Mouse (Mus musculus) limb, embryonic 10.5 days (tissue): ENCODE measurements around the gene Irf7. TPM values are rescaled to one million over a fixed set of nuclear protein-coding genes. Genes with fewer than 3 reads are reported as not detected.
A peak's percentile ranks its signal among the peaks of the same experiment; 100 is the strongest.
"Not testable (repeated sequence)": the region's sequence is repeated elsewhere in the genome, so short reads cannot be mapped to it uniquely, and the experiment has no call there.

Experiments used
- DNase-seq: peaks from one replicate; pipeline ENCODE4 v3.0.0-alpha.2; 2017; ENCODE audit warnings: low spot score
- H3K27ac ChIP-seq: fragments of 300-500 bp; sonication (generic); 2 replicates; pipeline ENCODE4 v1.5.1; 2016; ENCODE audit warnings: mild to moderate bottlenecking
- H3K27me3 ChIP-seq: fragments of 300-500 bp; sonication (generic); 2 replicates; pipeline ENCODE4 v1.6.1; 2016; ENCODE audit warnings: low read depth, mild to moderate bottlenecking; ENCODE audit not compliant: poor library complexity, severe bottlenecking
- H3K36me3 ChIP-seq: fragments of 300-500 bp; sonication (generic); 2 replicates; pipeline ENCODE4 v1.6.1; 2016; ENCODE audit warnings: mild to moderate bottlenecking, moderate library complexity
- H3K4me1 ChIP-seq: fragments of 300-500 bp; sonication (generic); 2 replicates; pipeline ENCODE4 v1.6.1; 2016
- H3K4me3 ChIP-seq: fragments of 300-500 bp; sonication (generic); 2 replicates; pipeline ENCODE4 v1.5.1; 2016; ENCODE audit warnings: mild to moderate bottlenecking, moderate library complexity
- H3K9me3 ChIP-seq: fragments of 300-500 bp; sonication (generic); replicated peaks from 2 replicates; pipeline ENCODE4 v1.6.1; 2016; ENCODE audit warnings: mild to moderate bottlenecking
- WGBS: fragments of 180-500 bp; shearing (Covaris S2); methylation state at CpG from one replicate; pipeline ENCODE4 v1.1.7; 2016; 5-methylcytosine and 5-hydroxymethylcytosine counted together
- polyA plus RNA-seq: library from polyadenylated mRNA; unstranded; fragments of >200 nt; fragmentation: Nextera tagmentation; extraction: Ambion mirVana; gene quantifications from 2 replicates; pipeline ENCODE4 v1.2.1, GENCODE M21; 2016

Irf7 gene
- polyA plus RNA-seq, 1 experiment from 2014 or later = 0.73 TPM

DNA sequence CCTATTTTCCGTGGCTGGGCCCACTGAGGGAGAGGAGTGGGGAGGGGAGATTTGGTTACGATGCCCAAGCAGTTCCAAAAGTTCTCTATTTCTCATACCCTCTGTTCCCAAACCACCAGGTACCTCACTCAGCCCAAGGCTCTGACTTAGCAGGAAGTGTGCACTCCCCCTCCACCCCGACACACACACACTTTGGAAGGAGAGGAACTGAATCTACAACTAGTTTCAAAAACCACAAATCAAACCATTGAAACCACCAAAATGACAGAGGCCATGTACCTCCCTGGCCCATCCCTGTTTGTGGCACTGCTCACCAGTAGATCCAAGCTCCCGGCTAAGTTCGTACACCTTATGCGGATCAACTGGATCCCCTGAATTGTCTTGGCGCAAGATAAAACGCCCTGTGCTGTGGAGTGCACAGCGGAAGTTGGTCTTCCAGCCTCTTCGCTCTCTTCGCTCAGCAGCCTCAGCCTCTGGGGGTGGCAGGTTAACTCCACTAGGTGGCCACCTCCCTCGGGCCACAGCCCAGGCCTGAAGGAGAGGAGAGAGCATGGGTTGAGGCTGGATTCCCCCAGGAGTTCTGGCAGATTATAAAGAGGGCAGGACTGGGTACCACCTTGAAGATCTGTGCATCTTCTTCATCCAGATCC is 1.4 kb downstream of the Irf7 start:
- no peaks in the 10 kb centered on the region for H3K27me3 ChIP-seq
- no peak overlapping the region for H3K4me3 ChIP-seq
- 37% methylated on average over 12 of the region's 12 CpGs for WGBS
- H3K4me1 ChIP-seq = peaks cover 23% of the 10 kb centered on the region
- H3K9me3 ChIP-seq = no peaks in the 10 kb centered on the region
- H3K27ac ChIP-seq = no peak overlapping the region
- peak; percentile 55 for DNase-seq
- H3K36me3 ChIP-seq = peaks cover 49% of the 10 kb centered on the region

DNA sequence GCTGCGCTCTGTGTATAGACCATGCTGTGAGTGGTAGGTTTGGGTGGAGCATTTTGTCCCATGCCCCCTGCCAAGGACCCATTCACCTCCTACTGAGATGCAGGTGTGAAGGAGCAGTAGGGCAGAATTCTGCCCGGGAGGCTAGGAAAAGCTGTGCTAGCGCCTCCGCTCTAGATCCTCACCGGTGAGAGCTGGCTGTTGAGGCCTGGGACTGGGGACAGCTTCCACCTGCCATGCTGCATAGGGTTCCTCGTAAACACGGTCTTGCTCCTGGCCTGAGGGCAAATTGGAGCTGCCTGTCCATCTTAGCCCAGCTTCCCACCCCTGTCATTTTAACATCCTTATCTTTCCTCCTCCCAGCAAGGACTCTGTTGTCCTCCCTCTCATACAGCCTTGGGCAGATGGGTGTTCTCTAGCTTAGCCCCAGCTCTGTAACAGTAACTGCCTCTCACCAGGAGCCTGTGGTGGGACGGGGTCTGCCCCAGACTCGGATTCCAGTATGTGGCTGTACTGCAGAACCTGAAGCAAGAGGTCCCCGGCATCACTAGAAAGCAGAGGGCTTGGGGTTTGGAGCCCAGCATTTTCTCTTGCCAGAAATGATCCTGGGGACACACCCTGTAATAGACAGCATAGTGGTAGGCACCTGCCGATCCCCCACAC is 2.1 kb downstream of the Irf7 start:
- no peak for DNase-seq
- Histone ChIP-seq H3K4me1 (peaks cover 21% of the 10 kb centered on the region), H3K27me3 (no peaks in the 10 kb centered on the region), H3K4me3 (no peak overlapping the region), H3K27ac (no peak overlapping the region), H3K9me3 (no peaks in the 10 kb centered on the region), H3K36me3 (peaks cover 56% of the 10 kb centered on the region)
- WGBS = 74% methylated on average over 11 of the region's 11 CpGs

DNA sequence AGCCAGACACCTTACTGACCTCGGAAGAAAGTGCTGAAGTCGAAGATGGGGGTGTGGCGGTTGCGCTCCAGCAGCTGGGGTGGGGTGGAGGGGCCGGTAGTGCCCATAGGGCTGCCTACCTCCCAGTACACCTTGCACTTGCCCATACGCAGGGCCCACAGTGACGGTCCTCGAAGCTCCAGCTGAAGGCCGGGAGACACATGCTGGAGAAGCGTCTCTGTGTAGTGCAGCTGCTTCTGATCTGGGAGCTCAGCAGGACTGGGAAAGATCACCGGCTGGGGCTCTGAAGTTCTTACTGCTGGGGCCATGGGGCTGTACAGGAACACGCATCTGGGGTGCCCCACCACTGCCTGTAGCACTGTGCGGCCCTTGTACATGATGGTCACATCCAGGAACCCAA is 2.6 kb downstream of the Irf7 start:
- WGBS = 92% methylated on average over 13 of the region's 13 CpGs
- Histone ChIP-seq H3K27ac (no peak overlapping the region), H3K36me3 (peaks cover 61% of the 10 kb centered on the region), H3K4me3 (no peak overlapping the region), H3K9me3 (no peaks in the 10 kb centered on the region), H3K4me1 (peaks cover 19% of the 10 kb centered on the region), H3K27me3 (no peaks in the 10 kb centered on the region)
- DNase-seq = no peak

DNA sequence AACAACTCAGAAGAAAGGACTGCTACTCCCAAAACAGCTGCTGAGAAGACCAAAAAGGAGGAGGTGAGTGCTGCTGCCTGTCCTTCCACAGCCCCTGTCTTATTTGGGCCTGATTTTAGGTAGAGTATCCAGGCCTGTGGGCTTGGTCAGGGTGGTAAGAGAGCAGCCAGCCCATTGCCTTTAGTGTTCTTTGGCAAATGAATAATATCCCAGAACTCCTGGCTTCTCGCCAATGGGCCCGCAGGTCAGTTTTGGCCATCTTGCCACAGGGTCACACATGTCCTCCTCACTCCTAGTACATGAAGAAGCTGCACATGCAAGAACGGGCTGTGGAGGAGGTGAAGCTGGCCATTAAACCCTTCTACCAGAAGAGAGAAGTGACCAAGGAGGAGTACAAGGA is 4.8 kb downstream of the Irf7 start:
- Histone ChIP-seq H3K27ac (no peak overlapping the region), H3K36me3 (peaks cover 83% of the 10 kb centered on the region), H3K4me1 (peaks cover 17% of the 10 kb centered on the region), H3K9me3 (no peaks in the 10 kb centered on the region), H3K27me3 (no peaks in the 10 kb centered on the region), H3K4me3 (no peak overlapping the region)
- DNase-seq = no peak
- 96% methylated on average over 3 of the region's 3 CpGs for WGBS

DNA sequence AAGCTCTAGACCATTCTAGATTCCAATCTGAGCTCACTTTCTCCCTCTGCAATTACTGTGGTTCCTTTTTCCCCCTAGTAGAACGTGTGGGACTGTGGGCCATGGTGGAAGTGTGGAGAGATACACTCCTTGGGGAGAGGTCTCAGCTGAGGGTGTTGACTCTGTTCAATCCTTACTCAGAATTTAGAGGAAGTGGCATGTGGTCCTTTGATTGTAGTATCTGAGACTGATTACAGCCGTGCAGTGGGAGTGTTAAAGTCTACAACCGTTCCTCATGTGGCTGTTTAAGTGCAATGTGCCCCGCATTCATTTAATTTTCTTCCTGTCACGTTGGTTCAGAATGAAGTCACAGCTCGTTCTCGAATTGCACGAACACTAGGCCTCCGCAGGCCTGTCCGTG is 10.1 kb downstream of the Irf7 start:
- Histone ChIP-seq H3K36me3 (peaks cover 97% of the 10 kb centered on the region), H3K27ac (no peak overlapping the region), H3K4me1 (no peaks in the 10 kb centered on the region), H3K4me3 (no peak overlapping the region), H3K27me3 (no peaks in the 10 kb centered on the region), H3K9me3 (no peaks in the 10 kb centered on the region)
- 95% methylated on average over 10 of the region's 10 CpGs for WGBS
- no peak for DNase-seq

- H3K27ac ChIP-seq, H3K4me3 ChIP-seq, H3K4me1 ChIP-seq, H3K27me3 ChIP-seq, DNase-seq, H3K9me3 ChIP-seq: not testable (repeated sequence)
- WGBS = 96% methylated on average over 4 of the region's 4 CpGs
- peaks cover 97% of the 10 kb centered on the region for H3K36me3 ChIP-seq
Measured at GRCm38 (mm10) chr7:141250486-141250885, 15.8 kb downstream of the Irf7 start.

DNA sequence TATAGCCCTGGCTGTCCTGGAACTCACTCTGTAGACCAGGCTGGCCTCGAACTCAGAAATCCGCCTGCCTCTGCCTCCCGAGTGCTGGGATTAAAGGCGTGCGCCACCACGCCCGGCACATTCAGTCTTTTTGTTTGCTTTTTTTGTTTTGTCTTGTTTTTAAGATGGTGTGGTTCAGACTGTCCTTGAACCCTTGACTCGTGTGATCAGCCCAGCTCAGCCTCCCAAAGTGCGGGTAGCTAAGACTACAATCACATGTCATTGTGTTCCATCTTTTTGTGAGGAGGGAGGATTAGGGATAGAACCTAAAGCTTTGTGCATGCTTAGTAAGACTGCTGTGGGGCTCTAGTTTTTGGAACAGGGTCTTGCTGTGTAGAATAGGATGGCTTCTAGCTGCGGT is 34.7 kb downstream of the Irf7 start:
- WGBS = 94% methylated on average over 10 of the region's 10 CpGs
- Histone ChIP-seq H3K36me3 (peaks cover 62% of the 10 kb centered on the region), H3K27ac (no peak overlapping the region), H3K27me3 (no peaks in the 10 kb centered on the region), H3K4me3 (no peak overlapping the region), H3K9me3 (no peaks in the 10 kb centered on the region), H3K4me1 (peaks cover 20% of the 10 kb centered on the region)
- DNase-seq = no peak

DNA sequence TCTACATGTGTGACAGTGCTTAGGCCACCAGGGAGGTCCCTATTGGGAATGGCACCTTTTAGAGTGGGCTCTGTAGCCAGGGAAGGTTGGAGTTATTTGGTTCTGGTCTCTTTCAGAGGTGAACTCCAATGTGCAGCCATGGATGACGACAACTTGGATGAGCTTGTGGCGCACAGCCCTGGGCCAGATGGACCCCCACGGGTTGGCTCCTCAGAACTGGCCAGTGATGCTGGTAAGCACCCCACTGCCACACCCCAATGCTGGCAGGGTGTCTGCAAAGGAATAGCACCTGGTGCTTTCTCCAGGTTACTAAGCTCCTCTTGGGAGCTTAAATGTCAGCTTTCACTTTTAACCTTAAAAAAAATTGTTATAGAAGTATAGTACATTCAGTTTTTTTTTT is 35.2 kb downstream of the Irf7 start:
- no peak overlapping the region for H3K27ac ChIP-seq
- H3K9me3 ChIP-seq = no peaks in the 10 kb centered on the region
- peaks cover 58% of the 10 kb centered on the region for H3K36me3 ChIP-seq
- peaks cover 20% of the 10 kb centered on the region for H3K4me1 ChIP-seq
- no peak for DNase-seq
- H3K4me3 ChIP-seq = no peak overlapping the region
- no peaks in the 10 kb centered on the region for H3K27me3 ChIP-seq
- WGBS = 94% methylated on average over 3 of the region's 3 CpGs

DNA sequence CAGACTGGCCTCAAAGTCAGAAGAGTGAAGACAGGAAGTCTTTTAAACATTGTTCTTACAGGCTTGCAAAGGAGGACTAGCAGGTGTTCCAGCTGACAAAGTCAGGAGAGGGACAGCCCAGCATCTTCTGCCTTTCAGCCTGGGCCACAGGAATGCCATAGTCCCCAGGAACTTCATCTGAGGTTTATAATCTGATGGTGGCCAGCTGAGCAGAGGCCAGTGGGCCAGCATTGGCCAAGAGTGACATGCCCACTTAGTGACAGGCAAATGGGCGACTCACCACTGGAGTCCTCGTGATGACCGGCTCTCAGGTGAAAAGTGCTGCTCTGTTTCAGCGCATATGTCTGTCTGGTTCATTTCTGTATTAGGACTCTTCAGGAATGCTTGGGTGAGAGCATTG is 35.7 kb downstream of the Irf7 start:
- Histone ChIP-seq H3K9me3 (no peaks in the 10 kb centered on the region), H3K4me1 (peaks cover 20% of the 10 kb centered on the region), H3K27me3 (no peaks in the 10 kb centered on the region), H3K4me3 (no peak overlapping the region), H3K27ac (no peak overlapping the region), H3K36me3 (peaks cover 52% of the 10 kb centered on the region)
- WGBS = 97% methylated on average over 4 of the region's 4 CpGs
- DNase-seq = no peak

DNA sequence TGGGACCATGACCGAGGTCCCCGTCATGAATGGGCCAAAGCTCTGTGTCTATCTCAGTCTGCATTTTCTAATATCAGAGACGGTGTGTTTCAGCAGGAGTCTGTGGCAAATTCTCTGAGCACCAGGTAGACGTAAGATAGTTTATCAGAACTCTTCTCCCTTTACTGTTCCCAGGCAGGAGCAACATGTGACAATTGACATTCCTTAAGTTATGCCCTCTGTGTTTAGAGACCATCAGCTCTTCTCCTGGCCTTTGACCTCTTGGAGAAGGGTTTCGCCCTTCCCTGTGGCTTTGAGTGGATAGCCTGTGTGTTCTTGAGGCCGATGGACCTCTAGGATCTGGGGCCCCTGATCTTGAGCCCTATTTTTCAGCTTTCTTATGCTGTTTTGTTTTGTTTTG is 36.6 kb downstream of the Irf7 start:
- no peaks in the 10 kb centered on the region for H3K27me3 ChIP-seq
- peak overlapping the region; percentile 98 for H3K27ac ChIP-seq
- no peaks in the 10 kb centered on the region for H3K9me3 ChIP-seq
- H3K36me3 ChIP-seq = peaks cover 44% of the 10 kb centered on the region
- peak overlapping the region; percentile 99 for H3K4me3 ChIP-seq
- 68% methylated on average over 6 of the region's 6 CpGs for WGBS
- no peak for DNase-seq
- H3K4me1 ChIP-seq = peaks cover 20% of the 10 kb centered on the region

- Histone ChIP-seq H3K27me3 (no peaks in the 10 kb centered on the region), H3K36me3 (peaks cover 31% of the 10 kb centered on the region), H3K4me1 (peaks cover 20% of the 10 kb centered on the region), H3K27ac (peak within 1 kb of the TSS; percentile 98), H3K4me3 (peak within 1 kb of the TSS; percentile 99), H3K9me3 (no peaks in the 10 kb centered on the region)
- DNase-seq = peak; percentile 98
- WGBS = under 1% methylated on average over 76 of the region's 76 CpGs
Measured at GRCm38 (mm10) chr7:141228279-141229067, 37.8 kb downstream of the Irf7 start, which contains the start of gene Phrf1. Gene Phrf1, plus strand, starts transcription at chr7:141228784.

DNA sequence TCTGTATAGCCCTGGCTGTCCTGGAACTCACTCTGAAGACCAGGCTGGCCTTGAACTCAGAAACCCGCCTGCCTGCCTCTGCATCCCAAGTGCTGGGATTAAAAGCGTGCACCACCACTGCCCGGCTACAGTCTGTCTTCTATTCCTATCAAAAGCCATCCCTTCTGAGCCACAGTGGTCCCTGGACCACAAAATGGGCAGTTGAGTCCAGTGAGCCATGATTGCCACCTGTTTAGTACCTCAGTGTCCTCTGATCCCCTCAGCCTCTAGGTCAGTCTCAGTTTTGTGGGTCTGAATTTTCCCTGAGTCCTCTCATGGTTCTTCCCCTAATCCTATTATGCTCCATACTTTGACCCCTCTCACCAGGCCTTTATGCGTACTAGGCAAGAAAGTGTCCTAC is 38.5 kb downstream of the Irf7 start:
- peak overlapping the region; percentile 99 for H3K4me3 ChIP-seq
- no peak for DNase-seq
- H3K4me1 ChIP-seq = peaks cover 22% of the 10 kb centered on the region
- H3K27me3 ChIP-seq = no peaks in the 10 kb centered on the region
- no peaks in the 10 kb centered on the region for H3K9me3 ChIP-seq
- WGBS = 82% methylated on average over 4 of the region's 4 CpGs
- H3K27ac ChIP-seq = peak overlapping the region; percentile 98
- peaks cover 25% of the 10 kb centered on the region for H3K36me3 ChIP-seq

GRCm38 (mm10) chr7:141226535-141226934 is 39.7 kb downstream of the Irf7 start:
- Histone ChIP-seq H3K4me3 (no peak overlapping the region), H3K27ac (no peak overlapping the region), H3K9me3 (no peaks in the 10 kb centered on the region), H3K36me3 (peaks cover 12% of the 10 kb centered on the region), H3K27me3 (no peaks in the 10 kb centered on the region), H3K4me1 (peaks cover 33% of the 10 kb centered on the region)
- no peak for DNase-seq
- WGBS = 85% methylated on average over 6 of the region's 6 CpGs
